Mouse (Mus musculus) forebrain, postnatal 0 days (tissue): ENCODE results near the gene Slc5a4b. TPM values are rescaled to one million over a fixed set of nuclear protein-coding genes. Genes with fewer than 3 reads are reported as not detected.

ENCODE experiments used
- ATAC-seq: fragments of 200-750 bp; cut with Nextera tagmentation; 2 replicates; pipeline ENCODE4 v1.8.0; 2017; ENCODE audit warnings: mild to moderate bottlenecking, moderate library complexity
- DNase-seq: peaks from one replicate; pipeline ENCODE4 v3.0.0-alpha.2; 2015
- H3K27ac ChIP-seq: fragments of 300-500 bp; sonication (generic); 2 replicates; pipeline ENCODE4 v1.5.1; 2014; ENCODE audit warnings: low read depth, mild to moderate bottlenecking, antibody characterized with exemption, low read length, moderate library complexity, mixed read lengths
- H3K27me3 ChIP-seq: fragments of 300-500 bp; sonication (generic); 2 replicates; pipeline ENCODE4 v1.6.1; 2014; ENCODE audit warnings: mild to moderate bottlenecking, low read length, mixed read lengths; ENCODE audit not compliant: insufficient read depth
- H3K36me3 ChIP-seq: fragments of 300-500 bp; sonication (generic); 2 replicates; pipeline ENCODE4 v1.6.1; 2014; ENCODE audit warnings: mild to moderate bottlenecking, moderate library complexity; ENCODE audit not compliant: insufficient read depth
- H3K4me1 ChIP-seq: fragments of 300-500 bp; sonication (generic); 2 replicates; pipeline ENCODE4 v1.6.1; 2014; ENCODE audit warnings: antibody characterized with exemption; ENCODE audit not compliant: insufficient read depth
- H3K4me2 ChIP-seq: fragments of 300-500 bp; sonication (generic); 2 replicates; pipeline ENCODE4 v1.6.1; 2014; ENCODE audit warnings: low read depth, mild to moderate bottlenecking, moderate library complexity
- H3K4me3 ChIP-seq: fragments of 300-500 bp; sonication (generic); 2 replicates; pipeline ENCODE4 v1.5.1; 2014; ENCODE audit warnings: low read depth, low read length, mixed read lengths
- H3K9ac ChIP-seq: fragments of 300-500 bp; sonication (generic); 2 replicates; pipeline ENCODE4 v1.6.1; 2014; ENCODE audit warnings: mild to moderate bottlenecking
- H3K9me3 ChIP-seq: fragments of 300-500 bp; sonication (generic); 2 replicates; pipeline ENCODE4 v1.6.1; 2016; ENCODE audit warnings: low read length
- CTCF ChIP-seq: sonication (generic); IDR thresholded peaks from 2 replicates; pipeline ENCODE4 v1.5.1; 2016; ENCODE audit warnings: antibody characterized with exemption, control low read depth, low read depth
- WGBS: fragments of 180-500 bp; shearing (Covaris S2); extraction: QIAGEN DNeasy Blood & Tissue Kit; methylation state at CpG from one replicate; pipeline ENCODE4 v1.1.7; 2014; 5-methylcytosine and 5-hydroxymethylcytosine counted together
- polyA plus RNA-seq: library from polyadenylated mRNA; unstranded; fragments of >200 nt; fragmentation: Nextera tagmentation; extraction: Ambion mirVana; gene quantifications from 2 replicates; pipeline ENCODE4 v1.2.1, GENCODE M21; 2015
- total RNA-seq: library from RNA; depleted of rRNA; stranded (reverse); fragments of >200 nt; gene quantifications from 2 replicates; pipeline ENCODE4 v1.2.3, GENCODE M21; 2014; rRNA removed

The Slc5a4b gene
- total RNA-seq (0.15 TPM in 1 of 2 replicates, not detected in the other), polyA plus RNA-seq (0.05 TPM in 1 of 2 replicates, not detected in the other)

DNA sequence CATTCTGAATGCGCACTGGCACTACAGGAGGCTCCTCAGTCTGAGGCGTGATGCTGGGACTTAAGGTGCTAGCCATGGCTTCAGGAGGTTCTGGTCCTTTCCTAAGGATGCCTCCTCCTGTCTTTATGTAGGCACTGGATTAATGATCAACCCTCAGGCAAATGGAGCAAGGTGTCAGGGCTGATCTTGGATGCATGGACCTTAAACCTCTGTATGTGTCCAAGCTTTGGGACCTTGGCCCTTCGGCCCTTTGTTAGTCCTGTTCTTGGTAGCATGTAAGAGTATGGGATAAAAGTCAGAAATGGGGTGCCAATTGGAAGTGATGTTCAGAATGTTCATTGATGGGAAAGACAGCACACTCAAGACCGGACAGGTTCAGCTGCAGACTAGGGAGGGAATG lies at the start of gene Slc5a4b:
Gene Slc5a4b, minus strand, starts transcription at position 101 of the 400 bp plus-strand sequence.
- no peak within 1 kb of the TSS for H3K27ac ChIP-seq
- no peaks in the 10 kb centered on the region for H3K27me3 ChIP-seq
- ATAC-seq (no peak), DNase-seq (no peak)
- H3K4me3 ChIP-seq, result no peak within 1 kb of the TSS
- TF ChIP-seq CTCF, result no peak
- no peaks in the 10 kb centered on the region for H3K36me3 ChIP-seq
- WGBS, result 92% methylated on average over 4 of the region's 4 CpGs
- no peak within 1 kb of the TSS for H3K4me2 ChIP-seq
- H3K9ac ChIP-seq, result no peak within 1 kb of the TSS
- no peaks in the 10 kb centered on the region for H3K4me1 ChIP-seq
- no peaks in the 10 kb centered on the region for H3K9me3 ChIP-seq

DNA sequence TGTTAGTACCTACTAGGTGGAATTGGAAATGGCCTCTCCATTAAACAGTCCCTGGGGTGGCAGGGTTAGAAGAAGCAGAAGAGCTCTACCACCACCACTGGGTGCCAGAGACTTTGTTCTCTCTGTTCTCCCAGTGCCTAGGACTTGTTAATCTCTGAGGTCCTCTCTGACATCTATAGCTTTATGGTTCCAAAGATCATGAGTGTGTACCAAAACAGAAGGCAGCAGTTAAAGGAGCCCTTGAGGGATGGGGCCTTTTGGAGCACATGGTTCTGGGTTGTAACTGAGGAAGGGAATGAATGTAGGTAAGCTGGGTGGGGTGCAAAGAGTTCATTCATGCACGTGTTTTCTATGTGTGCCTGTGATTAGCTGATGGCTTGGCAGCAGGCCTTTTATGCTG lies 47.2 kb upstream of the Slc5a4b start:
- no peaks in the 10 kb centered on the region for H3K4me1 ChIP-seq
- WGBS, result 63% methylated on average over 1 of the region's 1 CpGs

GRCm38 (mm10) chr10:76157528-76157927 lies 46.8 kb upstream of the Slc5a4b start:
- Histone ChIP-seq H3K36me3 (no peaks in the 10 kb centered on the region), H3K4me3 (no peak overlapping the region), H3K27ac (no peak overlapping the region), H3K9ac (no peak overlapping the region), H3K4me2 (no peak overlapping the region), H3K9me3 (no peaks in the 10 kb centered on the region), H3K4me1 (no peaks in the 10 kb centered on the region), H3K27me3 (no peaks in the 10 kb centered on the region)
- ATAC-seq (no peak), DNase-seq (no peak)
- TF ChIP-seq CTCF, result no peak
- 79% methylated on average over 5 of the region's 5 CpGs for WGBS

More for the DNA sequence above, 47.2 kb upstream of the Slc5a4b start:
- H3K9me3 ChIP-seq, result no peaks in the 10 kb centered on the region
- H3K27me3 ChIP-seq, result no peaks in the 10 kb centered on the region
- no peak for TF ChIP-seq CTCF
- no peak overlapping the region for H3K4me2 ChIP-seq
- no peak overlapping the region for H3K4me3 ChIP-seq
- H3K9ac ChIP-seq, result no peak overlapping the region
- no peak for ATAC-seq
- DNase-seq, result no peak
- no peaks in the 10 kb centered on the region for H3K36me3 ChIP-seq
- H3K27ac ChIP-seq, result no peak overlapping the region

DNA sequence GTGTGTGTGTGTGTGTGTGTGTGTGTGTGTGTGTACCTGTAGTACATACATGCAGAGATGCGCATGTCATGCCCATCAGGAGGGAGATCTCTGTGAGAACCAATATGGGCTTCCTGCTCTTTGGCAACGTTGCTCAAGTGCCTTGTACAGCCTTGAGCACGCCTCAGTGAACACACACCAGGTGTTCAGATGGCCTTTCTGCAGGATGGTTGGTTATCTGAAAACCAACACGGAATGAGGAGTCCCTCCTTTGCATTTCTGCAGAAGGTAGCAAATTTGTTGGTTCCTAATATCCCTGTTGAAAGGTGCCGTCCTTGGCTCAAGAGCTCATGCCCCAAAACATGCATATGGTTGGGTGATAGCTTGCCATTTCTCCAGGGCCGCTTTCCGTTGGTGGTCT lies 45.1 kb upstream of the Slc5a4b start:
- ATAC-seq (no peak), DNase-seq (no peak)
- H3K4me3 ChIP-seq, result no peak overlapping the region
- no peak overlapping the region for H3K9ac ChIP-seq
- H3K4me2 ChIP-seq, result no peak overlapping the region
- H3K36me3 ChIP-seq, result no peaks in the 10 kb centered on the region
- WGBS, result 87% methylated on average over 7 of the region's 7 CpGs
- no peaks in the 10 kb centered on the region for H3K9me3 ChIP-seq
- no peak for TF ChIP-seq CTCF
- H3K4me1 ChIP-seq, result no peaks in the 10 kb centered on the region
- H3K27ac ChIP-seq, result no peak overlapping the region
- H3K27me3 ChIP-seq, result no peaks in the 10 kb centered on the region

- no peak for DNase-seq
- no peaks in the 10 kb centered on the region for H3K27me3 ChIP-seq
- H3K9ac ChIP-seq, result no peak within 1 kb of the TSS
- no peak within 1 kb of the TSS for H3K27ac ChIP-seq
- no peak for TF ChIP-seq CTCF
- ATAC-seq, result no peak
- H3K9me3 ChIP-seq, result no peaks in the 10 kb centered on the region
- no peak within 1 kb of the TSS for H3K4me3 ChIP-seq
- H3K4me1 ChIP-seq, result no peaks in the 10 kb centered on the region
- no peaks in the 10 kb centered on the region for H3K36me3 ChIP-seq
- 90% methylated on average over 5 of the region's 5 CpGs for WGBS
- H3K4me2 ChIP-seq, result no peak within 1 kb of the TSS
Measured at GRCm38 (mm10) chr10:76147278-76147677, 36.5 kb upstream of the Slc5a4b start, which contains the start of gene Slc5a4a. Slc5a4a (plus strand) TSS chr10:76147451.

- H3K4me1 ChIP-seq, result no peaks in the 10 kb centered on the region
- DNase-seq, result no peak
- H3K4me2 ChIP-seq, result no peak overlapping the region
- no peaks in the 10 kb centered on the region for H3K9me3 ChIP-seq
- no peak for ATAC-seq
- TF ChIP-seq CTCF, result no peak
- H3K9ac ChIP-seq, result no peak overlapping the region
- H3K27ac ChIP-seq, result no peak overlapping the region
- no peak overlapping the region for H3K4me3 ChIP-seq
- 71% methylated on average over 8 of the region's 8 CpGs for WGBS
- no peaks in the 10 kb centered on the region for H3K36me3 ChIP-seq
- H3K27me3 ChIP-seq, result no peaks in the 10 kb centered on the region
Measured at GRCm38 (mm10) chr10:76146846-76147245, 36.1 kb upstream of the Slc5a4b start.

- no peaks in the 10 kb centered on the region for H3K9me3 ChIP-seq
- TF ChIP-seq CTCF, result no peak
- H3K9ac ChIP-seq, result no peak overlapping the region
- H3K36me3 ChIP-seq, result no peaks in the 10 kb centered on the region
- ATAC-seq (no peak), DNase-seq (no peak)
- 75% methylated on average over 2 of the region's 2 CpGs for WGBS
- H3K4me1 ChIP-seq, result no peaks in the 10 kb centered on the region
- no peak overlapping the region for H3K4me3 ChIP-seq
- no peak overlapping the region for H3K4me2 ChIP-seq
- H3K27ac ChIP-seq, result no peak overlapping the region
- no peaks in the 10 kb centered on the region for H3K27me3 ChIP-seq
Measured at GRCm38 (mm10) chr10:76136318-76136717, 25.6 kb upstream of the Slc5a4b start.
